Mouse (Mus musculus) olfactory bulb, adult 2 months (tissue): ENCODE measurements around the gene Sap30l.

ENCODE experiments used
- CTCF ChIP-seq: fragments of 200-500 bp; IDR thresholded peaks from 2 replicates; pipeline ENCODE4 v1.5.1; 2012; ENCODE audit warnings: low read depth, mild to moderate bottlenecking, low read length, moderate library complexity; ENCODE audit not compliant: insufficient read depth
- POLR2A ChIP-seq: fragments of 200-500 bp; IDR thresholded peaks from 2 replicates; pipeline ENCODE4 v1.6.1; 2012; ENCODE audit warnings: mild to moderate bottlenecking, low read depth, low read length, moderate library complexity; ENCODE audit not compliant: insufficient read depth

GRCm38 (mm10) chr11:57799456-57799855 lies 2.0 kb upstream of the Sap30l start:
- TF ChIP-seq CTCF (no peak), POLR2A (no peak)
